Mouse (Mus musculus): ENCODE results near the gene Whamm. TPM values are rescaled to one million over a fixed set of nuclear protein-coding genes. Genes with fewer than 3 reads are reported as not detected.

The Whamm gene
- 6.2 TPM in 2 replicates for polyA plus RNA-seq (2015; fragmentation: Nextera tagmentation; extraction: Ambion mirVana)

DNA sequence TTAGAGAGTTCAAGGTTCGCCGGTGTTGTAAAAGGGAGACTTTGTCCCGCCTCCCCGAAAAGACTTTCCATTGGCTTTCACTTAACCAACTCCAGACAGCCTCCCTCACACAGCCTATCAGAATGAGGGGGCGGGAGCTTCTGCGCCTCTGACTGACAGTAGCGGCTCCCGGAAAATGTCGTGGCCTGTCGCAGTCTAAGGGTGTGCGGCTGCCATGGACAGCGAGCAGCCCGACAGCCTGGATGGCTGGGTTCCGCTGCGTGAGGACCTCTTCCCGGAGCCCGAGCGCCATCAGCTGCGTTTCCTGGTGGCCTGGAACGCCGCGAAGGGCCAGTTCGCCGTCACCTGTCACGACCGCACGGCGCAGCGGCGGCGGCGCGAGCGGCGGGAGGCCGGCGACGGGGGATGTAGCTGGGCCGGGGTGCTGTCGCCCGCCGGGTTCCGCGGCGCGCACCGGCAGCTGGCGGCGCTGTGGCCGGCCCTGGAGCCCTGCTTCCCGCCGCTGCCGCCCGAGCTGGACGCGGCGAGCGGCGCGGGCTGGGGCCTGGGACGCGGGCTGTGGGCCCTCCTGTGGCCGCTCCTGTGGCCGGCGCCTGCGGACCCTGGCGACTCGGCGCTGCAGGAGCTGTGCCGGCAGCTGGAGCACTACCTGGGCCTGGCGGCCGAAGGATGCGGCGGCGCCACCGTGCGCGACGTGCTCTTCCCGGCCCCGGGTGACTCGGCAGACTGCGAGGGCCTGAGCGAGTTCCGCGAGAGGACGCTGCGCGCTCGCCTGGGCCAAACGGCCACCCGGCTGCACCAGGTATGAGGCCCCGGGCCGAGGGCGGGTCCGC is at the start of gene Whamm:
Gene Whamm, plus strand, starts transcription at position 159 of the 833 bp plus-strand sequence.
- H3K9me3 ChIP-seq = no peaks in the 10 kb centered on the region
- H3K36me3 ChIP-seq = peaks cover 15% of the 10 kb centered on the region
- H3K27ac ChIP-seq = peak within 1 kb of the TSS; percentile 97
- H3K27me3 ChIP-seq = no peaks in the 10 kb centered on the region
- peak within 1 kb of the TSS; percentile 66 for H3K4me2 ChIP-seq
- peaks cover 24% of the 10 kb centered on the region for H3K4me1 ChIP-seq (replicated peaks)
- under 1% methylated on average over 96 of the region's 96 CpGs for WGBS
- peak; percentile 100 for ATAC-seq (ENCODE audit: low FRiP score)
- peak within 1 kb of the TSS; percentile 88 for H3K4me3 ChIP-seq
- H3K9ac ChIP-seq = peak within 1 kb of the TSS; percentile 94

DNA sequence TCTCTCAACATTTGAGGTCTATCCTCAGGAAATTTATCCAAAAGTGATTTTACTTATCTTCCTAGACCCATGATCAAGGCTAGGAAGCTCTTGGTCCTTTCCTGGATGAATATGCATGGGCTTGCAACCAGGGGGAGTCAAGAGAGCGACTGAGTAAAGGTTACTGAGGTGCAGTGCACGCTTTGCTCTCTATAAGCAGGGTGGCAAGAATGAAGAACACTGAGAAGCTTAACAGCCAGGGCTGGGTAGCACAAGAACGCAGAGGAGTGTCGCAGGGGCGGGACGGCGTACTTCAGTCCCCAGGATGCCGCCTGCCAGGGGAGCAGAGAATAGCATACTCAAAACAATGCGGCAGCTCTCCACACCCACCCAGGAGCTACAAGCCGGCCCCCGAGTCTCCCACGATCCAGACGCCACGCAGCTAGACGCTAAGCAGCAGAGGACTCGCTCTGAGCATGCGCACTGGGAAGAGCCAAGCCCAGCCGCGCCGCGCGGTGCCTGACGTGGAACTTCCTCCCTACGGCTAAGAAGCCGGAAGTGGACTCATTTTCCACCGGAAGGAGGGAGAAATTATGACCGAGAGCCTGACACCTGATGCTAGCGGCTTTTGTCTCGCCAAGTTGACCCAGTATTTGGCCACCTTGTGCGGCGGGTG is 47.9 kb upstream of the Whamm start:
- Histone ChIP-seq H3K36me3 (peaks cover 15% of the 10 kb centered on the region), H3K4me3 (peak overlapping the region; percentile 58), H3K27ac (peak overlapping the region; percentile 97), H3K4me1 (replicated peaks) (peaks cover 26% of the 10 kb centered on the region), H3K27me3 (no peaks in the 10 kb centered on the region), H3K4me2 (peak overlapping the region; percentile 64), H3K9ac (peak overlapping the region; percentile 81), H3K9me3 (no peaks in the 10 kb centered on the region)
- under 1% methylated on average over 31 of the region's 31 CpGs for WGBS
- peak; percentile 99 for ATAC-seq (ENCODE audit: low FRiP score)

DNA sequence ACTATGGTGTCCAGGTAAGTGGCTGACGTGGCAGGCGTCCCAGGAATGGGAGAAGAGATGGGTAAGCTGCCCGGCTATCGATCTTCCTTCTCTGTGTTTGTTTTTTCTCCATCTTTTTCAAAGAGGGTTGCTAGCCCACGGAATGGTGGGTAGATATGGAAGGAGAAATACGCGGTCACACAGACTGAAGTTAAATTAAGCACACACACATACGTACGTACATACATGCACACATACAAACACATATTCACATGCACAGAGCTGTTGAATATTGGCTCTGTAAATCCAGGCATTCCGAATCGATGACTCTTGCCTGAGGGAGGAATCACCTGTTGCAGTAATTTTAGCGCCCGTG is 47.4 kb upstream of the Whamm start:
- peaks cover 20% of the 10 kb centered on the region for H3K36me3 ChIP-seq
- peak overlapping the region; percentile 64 for H3K4me2 ChIP-seq
- H3K4me1 ChIP-seq (replicated peaks) = peaks cover 26% of the 10 kb centered on the region
- H3K27ac ChIP-seq = peak overlapping the region; percentile 97
- ATAC-seq (ENCODE audit: low FRiP score) = no peak; the same call in 1 of the 2 replicates
- H3K4me3 ChIP-seq = peak overlapping the region; percentile 58
- H3K27me3 ChIP-seq = no peaks in the 10 kb centered on the region
- peak overlapping the region; percentile 81 for H3K9ac ChIP-seq
- no peaks in the 10 kb centered on the region for H3K9me3 ChIP-seq
- whole genome bisulfite sequencing = 14% methylated on average over 13 of the region's 13 CpGs

DNA sequence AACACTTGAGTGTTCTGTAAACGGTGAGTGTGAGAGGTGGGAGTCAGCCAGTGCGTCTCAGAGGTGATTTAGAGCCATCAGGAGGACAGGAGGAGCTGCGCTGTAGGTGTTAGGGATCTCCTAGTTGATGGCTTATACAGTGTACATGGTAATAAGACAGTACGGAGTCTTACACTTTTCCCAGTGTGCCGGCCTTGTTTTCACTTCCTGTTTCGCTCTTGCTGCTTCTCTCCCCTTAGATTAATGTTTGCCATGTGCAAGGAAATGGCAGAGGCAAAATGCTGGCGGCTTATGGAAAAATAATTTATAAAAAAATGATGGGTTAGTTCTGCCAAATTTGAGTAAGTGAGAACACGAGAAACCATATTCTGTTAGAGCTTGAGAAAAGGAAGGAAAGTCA is 42.1 kb upstream of the Whamm start:
- Histone ChIP-seq H3K4me2 (no peak overlapping the region), H3K36me3 (peaks cover 71% of the 10 kb centered on the region), H3K27ac (no peak overlapping the region), H3K9me3 (no peaks in the 10 kb centered on the region; the same call in 1 of the 2 replicates), H3K9ac (no peak overlapping the region), H3K4me3 (no peak overlapping the region), H3K27me3 (no peaks in the 10 kb centered on the region), H3K4me1 (replicated peaks) (peaks cover 19% of the 10 kb centered on the region)
- WGBS = 96% methylated on average over 8 of the region's 8 CpGs
- no peak for ATAC-seq (ENCODE audit: low FRiP score)

DNA sequence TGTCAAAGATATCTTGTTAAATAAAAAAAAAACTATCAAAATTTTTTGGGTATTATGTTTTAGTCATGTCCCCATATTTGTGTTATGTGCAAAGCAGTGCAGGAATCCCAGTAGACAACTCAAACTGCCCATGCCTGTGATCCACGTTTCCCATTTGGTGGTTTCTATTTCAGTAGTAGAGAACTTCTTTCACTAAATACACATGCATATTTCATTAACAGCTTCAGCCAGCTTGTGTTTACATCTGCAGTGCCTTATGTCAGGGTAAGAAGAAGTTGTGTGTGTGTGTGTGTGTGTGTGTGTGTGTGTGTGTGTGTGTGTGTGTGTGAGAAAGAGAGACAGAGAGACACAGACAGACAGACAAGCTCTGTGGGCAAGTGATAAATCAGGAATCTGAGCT is 39.6 kb upstream of the Whamm start:
- Histone ChIP-seq H3K4me3 (no peak overlapping the region), H3K9ac (no peak overlapping the region), H3K4me1 (replicated peaks) (0 out of 2 replicates have a peak, but pooled peaks cover 3% of the 10 kb centered on the region), H3K27ac (no peak overlapping the region), H3K36me3 (peaks cover 85% of the 10 kb centered on the region), H3K9me3 (no peaks in the 10 kb centered on the region; the same call in 1 of the 2 replicates), H3K27me3 (no peaks in the 10 kb centered on the region), H3K4me2 (no peak overlapping the region)
- 96% methylated on average over 1 of the region's 1 CpGs for WGBS
- no peak for ATAC-seq (ENCODE audit: low FRiP score)

DNA sequence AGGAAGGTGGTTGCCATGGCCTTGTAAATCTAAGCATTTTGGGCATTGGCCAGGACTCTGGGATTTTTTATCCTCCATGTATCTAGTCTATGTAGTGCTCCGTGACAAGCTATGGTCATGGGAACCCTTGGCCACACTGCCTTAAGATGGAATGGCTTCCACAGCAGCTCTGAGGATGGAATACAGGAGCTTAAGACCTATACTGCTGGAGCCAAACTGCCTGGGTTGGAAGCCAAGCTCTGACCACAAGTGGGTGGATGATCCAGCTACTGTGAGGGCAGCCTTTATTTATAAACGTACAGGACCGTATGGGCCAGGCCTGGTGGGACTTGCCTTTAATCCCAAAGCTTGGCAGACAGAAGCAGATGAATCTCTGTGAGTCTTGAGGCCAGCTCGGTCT is 34.6 kb upstream of the Whamm start:
- H3K9ac ChIP-seq = no peak overlapping the region
- H3K9me3 ChIP-seq = no peaks in the 10 kb centered on the region; the same call in 1 of the 2 replicates
- H3K4me2 ChIP-seq = no peak overlapping the region

DNA sequence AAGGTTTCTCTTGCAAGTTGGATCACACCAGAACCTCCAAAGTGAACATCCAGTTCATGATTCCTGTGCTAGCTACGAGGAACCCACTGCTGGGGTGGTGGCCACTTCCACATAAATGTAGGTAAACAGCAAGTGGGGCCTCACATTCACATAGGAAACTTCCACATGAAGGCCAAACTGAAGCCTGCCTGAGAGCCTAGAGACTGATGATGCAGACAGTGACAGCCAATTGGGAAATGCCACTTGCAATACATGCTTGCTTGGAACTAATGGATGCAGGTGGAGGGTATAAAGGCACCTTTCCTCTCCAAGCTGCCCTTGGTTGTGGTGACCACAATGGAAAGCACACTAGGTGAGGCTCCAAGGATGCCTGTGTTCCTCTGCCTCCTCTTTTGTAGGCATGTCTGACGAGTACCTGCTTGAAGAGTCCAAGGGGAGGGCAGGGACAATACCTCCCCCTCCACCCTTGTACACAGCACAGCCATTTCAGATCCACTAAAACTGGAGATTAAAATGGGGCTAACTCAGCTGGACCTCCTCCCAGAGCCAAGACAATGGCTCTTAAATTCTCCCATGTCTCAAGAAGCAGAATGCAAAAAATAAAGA is 32.9 kb upstream of the Whamm start:
- H3K9me3 ChIP-seq = no peaks in the 10 kb centered on the region; the same call in 1 of the 2 replicates
- peaks cover 28% of the 10 kb centered on the region for H3K36me3 ChIP-seq
- H3K27me3 ChIP-seq = no peaks in the 10 kb centered on the region
- WGBS = 80% methylated on average over 2 of the region's 2 CpGs
- ATAC-seq (ENCODE audit: low FRiP score) = no peak
- no peak overlapping the region for H3K27ac ChIP-seq
- no peak overlapping the region for H3K4me3 ChIP-seq
- H3K4me1 ChIP-seq (replicated peaks) = peaks cover 7% of the 10 kb centered on the region; the same call in 1 of the 2 replicates
- no peak overlapping the region for H3K4me2 ChIP-seq
- H3K9ac ChIP-seq = no peak overlapping the region

More for the DNA sequence above, 34.6 kb upstream of the Whamm start:
- no peak overlapping the region for H3K27ac ChIP-seq
- peaks cover 7% of the 10 kb centered on the region; the same call in 1 of the 2 replicates for H3K4me1 ChIP-seq (replicated peaks)
- no peak for ATAC-seq (ENCODE audit: low FRiP score)
- H3K36me3 ChIP-seq = peaks cover 45% of the 10 kb centered on the region
- no peaks in the 10 kb centered on the region for H3K27me3 ChIP-seq
- 93% methylated on average over 4 of the region's 4 CpGs for WGBS
- H3K4me3 ChIP-seq = no peak overlapping the region

DNA sequence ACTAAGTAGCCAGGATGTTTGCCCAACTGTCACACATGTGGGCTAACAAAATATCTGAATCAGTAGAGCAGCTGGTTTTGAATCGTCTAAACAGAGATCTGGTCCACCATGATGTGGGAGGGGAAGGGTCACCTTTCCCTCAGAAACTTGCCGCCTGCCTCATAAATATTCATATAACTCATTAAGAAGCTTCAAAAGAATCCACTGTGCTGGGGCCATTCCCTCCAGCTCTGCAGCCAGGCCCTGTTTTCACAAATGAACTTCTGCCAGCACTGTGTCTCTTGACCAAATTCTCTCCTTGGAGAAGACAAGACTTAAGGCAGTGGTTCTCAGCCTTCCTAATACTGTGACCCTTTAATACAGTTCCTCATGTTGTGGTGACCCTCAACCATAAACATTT is 31.5 kb upstream of the Whamm start:
- Histone ChIP-seq H3K9me3 (no peaks in the 10 kb centered on the region), H3K36me3 (peaks cover 15% of the 10 kb centered on the region), H3K4me1 (replicated peaks) (peaks cover 7% of the 10 kb centered on the region; the same call in 1 of the 2 replicates), H3K4me2 (no peak overlapping the region), H3K4me3 (no peak overlapping the region), H3K9ac (no peak overlapping the region), H3K27me3 (no peaks in the 10 kb centered on the region), H3K27ac (no peak overlapping the region)
- 9% methylated on average over 2 of the region's 2 CpGs for WGBS
- ATAC-seq (ENCODE audit: low FRiP score) = no peak

DNA sequence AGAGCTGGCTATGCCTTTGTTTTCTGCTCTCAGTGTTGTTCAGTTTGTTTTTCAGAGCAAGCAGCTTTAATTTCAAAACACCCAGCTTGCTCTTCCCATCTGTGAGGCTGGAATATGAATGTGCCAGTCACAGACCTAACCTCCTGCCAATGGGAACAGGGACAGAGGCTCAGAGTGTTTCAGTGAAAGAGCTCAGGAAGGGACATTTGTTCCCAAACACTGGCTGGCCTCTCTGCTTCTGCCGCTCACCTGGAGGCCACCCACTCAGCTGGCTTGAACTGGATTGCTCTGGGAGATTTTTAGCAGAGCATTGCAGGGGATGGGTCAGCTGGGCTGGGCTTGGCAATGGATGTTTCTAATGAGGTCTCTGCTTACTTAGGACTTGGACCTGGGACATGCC is 30.1 kb upstream of the Whamm start:
- ATAC-seq (ENCODE audit: low FRiP score) = no peak
- Histone ChIP-seq H3K36me3 (peaks cover under 1% of the 10 kb centered on the region; the same call in 1 of the 2 replicates), H3K4me3 (no peak overlapping the region), H3K27me3 (no peaks in the 10 kb centered on the region), H3K4me1 (replicated peaks) (peaks cover 7% of the 10 kb centered on the region; the same call in 1 of the 2 replicates), H3K9ac (no peak overlapping the region), H3K27ac (no peak overlapping the region), H3K4me2 (no peak overlapping the region), H3K9me3 (no peaks in the 10 kb centered on the region)
- 74% methylated on average over 1 of the region's 1 CpGs for WGBS

DNA sequence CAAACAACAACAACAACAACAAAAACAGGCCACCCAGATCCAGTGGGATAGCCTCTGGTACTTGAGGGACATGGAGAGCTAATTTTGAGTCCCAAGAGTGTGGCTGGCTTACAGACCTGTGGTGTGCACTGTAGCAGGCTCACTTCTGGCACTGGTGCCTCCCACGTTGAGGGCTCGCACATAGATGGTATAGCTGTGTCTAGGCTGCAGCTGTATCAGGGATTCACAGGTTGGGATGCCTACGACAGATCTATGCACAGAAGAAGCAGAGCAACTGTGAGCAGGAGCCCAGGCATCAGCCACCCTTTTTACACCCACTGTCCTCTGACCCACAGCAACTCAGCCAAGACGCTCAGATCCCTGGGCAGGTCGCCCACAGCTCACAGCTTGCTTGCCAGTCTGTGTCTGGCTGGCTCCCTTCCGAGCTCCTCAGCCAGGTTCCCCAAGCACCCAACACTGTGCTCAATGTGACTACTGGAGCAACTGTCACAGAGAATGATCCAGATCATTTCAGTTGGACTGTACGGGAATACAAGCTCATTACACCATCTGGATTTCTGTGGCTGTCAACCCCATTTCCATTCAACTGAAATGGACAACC is 29.0 kb upstream of the Whamm start:
- no peaks in the 10 kb centered on the region for H3K36me3 ChIP-seq
- H3K27me3 ChIP-seq = no peaks in the 10 kb centered on the region
- H3K27ac ChIP-seq = no peak overlapping the region
- H3K9me3 ChIP-seq = no peaks in the 10 kb centered on the region
- whole genome bisulfite sequencing = 89% methylated on average over 7 of the region's 7 CpGs
- ATAC-seq (ENCODE audit: low FRiP score) = no peak
- H3K4me3 ChIP-seq = no peak overlapping the region
- no peak overlapping the region for H3K9ac ChIP-seq
- no peak overlapping the region for H3K4me2 ChIP-seq
- peaks cover 7% of the 10 kb centered on the region; the same call in 1 of the 2 replicates for H3K4me1 ChIP-seq (replicated peaks)

DNA sequence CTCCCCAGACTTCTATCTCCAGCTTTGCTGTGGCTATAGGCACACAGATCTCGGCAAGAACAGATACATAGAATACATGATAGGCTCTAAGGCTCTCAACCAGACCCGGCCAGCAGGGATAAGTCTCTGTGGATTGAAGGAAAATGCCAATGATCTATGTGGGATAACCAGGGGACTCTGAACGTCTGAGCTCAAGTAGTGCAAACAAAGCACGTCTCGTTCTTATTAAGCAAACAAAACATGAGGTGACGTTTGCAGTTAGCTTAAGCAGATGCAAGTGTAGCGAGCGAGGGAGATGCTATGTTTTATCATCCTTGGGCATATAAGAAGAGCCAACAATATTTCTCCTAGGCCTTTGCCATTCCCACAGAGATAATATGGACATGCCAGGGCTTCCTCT is 28.1 kb upstream of the Whamm start:
- WGBS = 83% methylated on average over 8 of the region's 8 CpGs
- Histone ChIP-seq H3K9ac (no peak overlapping the region), H3K27ac (no peak overlapping the region), H3K4me2 (no peak overlapping the region), H3K4me3 (no peak overlapping the region), H3K9me3 (no peaks in the 10 kb centered on the region), H3K36me3 (no peaks in the 10 kb centered on the region), H3K27me3 (no peaks in the 10 kb centered on the region), H3K4me1 (replicated peaks) (peaks cover 7% of the 10 kb centered on the region; the same call in 1 of the 2 replicates)
- no peak for ATAC-seq (ENCODE audit: low FRiP score)

DNA sequence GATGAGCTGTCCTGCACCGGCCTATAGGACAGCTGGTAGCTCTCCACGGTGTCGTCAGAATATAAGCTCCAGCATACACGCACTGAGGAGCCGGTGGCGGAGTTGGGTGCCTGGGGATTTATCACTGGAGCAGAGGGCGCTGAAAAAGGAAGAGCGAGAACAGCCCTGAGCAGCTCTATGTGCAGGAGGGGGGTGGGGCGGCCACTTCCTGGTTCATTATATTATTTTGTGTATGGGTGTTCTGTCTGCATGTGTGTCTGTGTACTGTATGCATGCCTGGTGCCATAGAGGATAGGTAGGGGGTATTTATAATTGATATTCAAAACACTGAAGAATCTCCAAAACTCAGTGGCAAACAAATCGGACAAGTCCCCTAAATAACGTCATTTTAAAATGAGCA is 22.2 kb upstream of the Whamm start:
- no peaks in the 10 kb centered on the region for H3K27me3 ChIP-seq
- no peak overlapping the region for H3K4me2 ChIP-seq
- ATAC-seq (ENCODE audit: low FRiP score) = no peak
- H3K9me3 ChIP-seq = no peaks in the 10 kb centered on the region
- H3K9ac ChIP-seq = no peak overlapping the region
- peaks cover 6% of the 10 kb centered on the region; the same call in 1 of the 2 replicates for H3K4me1 ChIP-seq (replicated peaks)
- WGBS = 81% methylated on average over 11 of the region's 11 CpGs
- no peaks in the 10 kb centered on the region for H3K36me3 ChIP-seq
- H3K4me3 ChIP-seq = no peak overlapping the region
- H3K27ac ChIP-seq = no peak overlapping the region
